Mouse (Mus musculus): ENCODE data around the gene Olfr934.

The Olfr934 gene

GRCm38 (mm10) chr9:38988215-38988614 is at the start of gene Olfr934:
Gene Olfr934, minus strand, starts transcription at chr9:38988315.
- no peak for DNase-seq

- no peak for DNase-seq
These were observed 35.2 kb upstream of the Olfr934 start, which contains the start of gene Olfr146 for GRCm38 (mm10) chr9:39023277-39023676. Gene Olfr146, minus strand, starts transcription at chr9:39023377.

GRCm38 (mm10) chr9:38999583-38999982 is 11.5 kb upstream of the Olfr934 start, which contains the start of gene Olfr935:
Gene Olfr935, minus strand, starts transcription at chr9:38999683.
- DNase-seq: no peak

- no peak for DNase-seq
These were observed 16.1 kb downstream of the Olfr934 start, which contains the start of gene Olfr933 for GRCm38 (mm10) chr9:38972013-38972412. Gene Olfr933, plus strand, starts transcription at chr9:38972313.

- peak; percentile 1 for DNase-seq
These were observed 34.0 kb downstream of the Olfr934 start for GRCm38 (mm10) chr9:38954124-38954416.

- DNase-seq: no peak
These were observed 34.6 kb downstream of the Olfr934 start for GRCm38 (mm10) chr9:38953401-38954123.
